Mouse (Mus musculus): ENCODE results near the gene Cfap20. TPM values are rescaled to one million over a fixed set of nuclear protein-coding genes. Genes with fewer than 3 reads are reported as not detected.
"Not testable (repeated sequence)": the region's sequence is repeated elsewhere in the genome, so short reads cannot be mapped to it uniquely, and the experiment has no call there.

Cfap20 gene
- total RNA-seq, 2 experiments from 2014 or later, result 57.6 to 63.5 TPM

- no peak for DNase-seq (ENCODE audit: extremely low spot score in 1 of 2, low spot score in 1 of 2)
These were observed 10.0 kb downstream of the Cfap20 start for GRCm38 (mm10) chr8:95424682-95425081.

- DNase-seq (ENCODE audit: extremely low spot score in 1 of 2, low spot score in 1 of 2), result no peak
These were observed 12.4 kb downstream of the Cfap20 start for GRCm38 (mm10) chr8:95422193-95422810.

GRCm38 (mm10) chr8:95411309-95411972 lies 23.2 kb downstream of the Cfap20 start:
- DNase-seq (ENCODE audit: extremely low spot score in 1 of 2, low spot score in 1 of 2), result no peak

- no peak for DNase-seq (ENCODE audit: extremely low spot score in 1 of 2, low spot score in 1 of 2)
These were observed 25.2 kb downstream of the Cfap20 start for GRCm38 (mm10) chr8:95409518-95409917.

GRCm38 (mm10) chr8:95401091-95401490 lies 33.6 kb downstream of the Cfap20 start:
- no peak for DNase-seq (ENCODE audit: extremely low spot score in 1 of 2, low spot score in 1 of 2)

- no peak for DNase-seq (ENCODE audit: extremely low spot score in 1 of 2, low spot score in 1 of 2)
These were observed 35.5 kb downstream of the Cfap20 start for GRCm38 (mm10) chr8:95399131-95399530.

- DNase-seq (ENCODE audit: extremely low spot score in 1 of 2, low spot score in 1 of 2), result no peak
These were observed 37.5 kb downstream of the Cfap20 start for GRCm38 (mm10) chr8:95397201-95397600.

- DNase-seq (ENCODE audit: extremely low spot score in 1 of 2, low spot score in 1 of 2), result no peak
These were observed 37.9 kb downstream of the Cfap20 start for GRCm38 (mm10) chr8:95396752-95397151.

GRCm38 (mm10) chr8:95395186-95395918 lies 39.3 kb downstream of the Cfap20 start:
- DNase-seq (ENCODE audit: extremely low spot score in 1 of 2, low spot score in 1 of 2), result no peak

- DNase-seq (ENCODE audit: extremely low spot score in 1 of 2, low spot score in 1 of 2), result no peak
These were observed 42.1 kb downstream of the Cfap20 start for GRCm38 (mm10) chr8:95392604-95393003.

- no peak for DNase-seq (ENCODE audit: extremely low spot score in 1 of 2, low spot score in 1 of 2)
These were observed 43.6 kb downstream of the Cfap20 start for GRCm38 (mm10) chr8:95391101-95391500.

GRCm38 (mm10) chr8:95390312-95390711 lies 44.4 kb downstream of the Cfap20 start:
- no peak for DNase-seq (ENCODE audit: extremely low spot score in 1 of 2, low spot score in 1 of 2)

GRCm38 (mm10) chr8:95387936-95388335 lies 46.7 kb downstream of the Cfap20 start:
- no peak for DNase-seq (ENCODE audit: extremely low spot score in 1 of 2, low spot score in 1 of 2)

- DNase-seq (ENCODE audit: extremely low spot score in 1 of 2, low spot score in 1 of 2), result no peak
These were observed 47.4 kb downstream of the Cfap20 start for GRCm38 (mm10) chr8:95387221-95387620.

- no peak for DNase-seq (ENCODE audit: extremely low spot score in 1 of 2, low spot score in 1 of 2)
These were observed 48.6 kb downstream of the Cfap20 start for GRCm38 (mm10) chr8:95386037-95386436.

- DNase-seq (ENCODE audit: extremely low spot score in 1 of 2, low spot score in 1 of 2), result no peak
These were observed 50.2 kb downstream of the Cfap20 start for GRCm38 (mm10) chr8:95384501-95384900.

- no peak for DNase-seq (ENCODE audit: extremely low spot score in 1 of 2, low spot score in 1 of 2)
These were observed 53.1 kb downstream of the Cfap20 start for GRCm38 (mm10) chr8:95381595-95381994.

- no peak for DNase-seq (ENCODE audit: extremely low spot score in 1 of 2, low spot score in 1 of 2)
These were observed 53.7 kb downstream of the Cfap20 start for GRCm38 (mm10) chr8:95380953-95381352.

- not testable (repeated sequence) for DNase-seq (ENCODE audit: extremely low spot score in 1 of 2, low spot score in 1 of 2)
These were observed 55.7 kb downstream of the Cfap20 start for GRCm38 (mm10) chr8:95378928-95379327.

GRCm38 (mm10) chr8:95377863-95378291 lies 56.8 kb downstream of the Cfap20 start:
- no peak for DNase-seq (ENCODE audit: extremely low spot score in 1 of 2, low spot score in 1 of 2)

- DNase-seq (ENCODE audit: extremely low spot score in 1 of 2, low spot score in 1 of 2), result no peak
These were observed 57.6 kb downstream of the Cfap20 start for GRCm38 (mm10) chr8:95377101-95377500.

Data from layer of hippocampus, postnatal 25 days (tissue).